Mouse (Mus musculus): ENCODE data around the gene Zfp800. TPM values are rescaled to one million over a fixed set of nuclear protein-coding genes. Genes with fewer than 3 reads are reported as not detected.

Zfp800 gene
- polyA plus RNA-seq, 1 experiment from 2014 or later, result 23.2 TPM

GRCm38 (mm10) chr6:28329002-28329596 is 68.7 kb downstream of the Zfp800 start:
- H3K36me3 ChIP-seq (ENCODE audit: control insufficient read depth, insufficient read depth, low read length), result no peaks in the 10 kb centered on the region
- no peaks in the 10 kb centered on the region for H3K27me3 ChIP-seq (replicated peaks; ENCODE audit: control insufficient read depth, insufficient read depth, low read length)
- H3K27ac ChIP-seq (ENCODE audit: low read length), result no peak overlapping the region
- no peak for ATAC-seq
- H3K4me1 ChIP-seq (ENCODE audit: control insufficient read depth, insufficient read depth, low read length), result no peaks in the 10 kb centered on the region
- WGBS, result 59% methylated on average over 10 of the region's 10 CpGs
- H3K4me2 ChIP-seq (ENCODE audit: low read depth, low read length), result no peak overlapping the region
- no peak overlapping the region for H3K9ac ChIP-seq (ENCODE audit: low read depth, low read length)
- H3K4me3 ChIP-seq (ENCODE audit: low read length), result no peak overlapping the region
- no peaks in the 10 kb centered on the region for H3K9me3 ChIP-seq (ENCODE audit: control insufficient read depth, low read length)

GRCm38 (mm10) chr6:28326720-28327119 is 71.1 kb downstream of the Zfp800 start:
- Histone ChIP-seq H3K27ac (ENCODE audit: low read length) (no peak overlapping the region), H3K9ac (ENCODE audit: low read depth, low read length) (no peak overlapping the region), H3K27me3 (replicated peaks; ENCODE audit: control insufficient read depth, insufficient read depth, low read length) (no peaks in the 10 kb centered on the region), H3K36me3 (ENCODE audit: control insufficient read depth, insufficient read depth, low read length) (no peaks in the 10 kb centered on the region), H3K4me1 (ENCODE audit: control insufficient read depth, insufficient read depth, low read length) (no peaks in the 10 kb centered on the region), H3K4me2 (ENCODE audit: low read depth, low read length) (no peak overlapping the region), H3K4me3 (ENCODE audit: low read length) (no peak overlapping the region), H3K9me3 (ENCODE audit: control insufficient read depth, low read length) (no peaks in the 10 kb centered on the region)
- no peak for ATAC-seq
- WGBS, result 83% methylated on average over 3 of the region's 3 CpGs

GRCm38 (mm10) chr6:28322399-28322798 is 75.4 kb downstream of the Zfp800 start:
- 89% methylated on average over 7 of the region's 7 CpGs for WGBS
- no peak overlapping the region for H3K27ac ChIP-seq (ENCODE audit: low read length)
- no peak overlapping the region for H3K9ac ChIP-seq (ENCODE audit: low read depth, low read length)
- no peaks in the 10 kb centered on the region for H3K9me3 ChIP-seq (ENCODE audit: control insufficient read depth, low read length)
- H3K36me3 ChIP-seq (ENCODE audit: control insufficient read depth, insufficient read depth, low read length), result no peaks in the 10 kb centered on the region
- H3K4me3 ChIP-seq (ENCODE audit: low read length), result no peak overlapping the region
- H3K4me2 ChIP-seq (ENCODE audit: low read depth, low read length), result no peak overlapping the region
- no peaks in the 10 kb centered on the region for H3K4me1 ChIP-seq (ENCODE audit: control insufficient read depth, insufficient read depth, low read length)
- ATAC-seq, result no peak
- no peaks in the 10 kb centered on the region for H3K27me3 ChIP-seq (replicated peaks; ENCODE audit: control insufficient read depth, insufficient read depth, low read length)

- no peaks in the 10 kb centered on the region for H3K4me1 ChIP-seq (ENCODE audit: control insufficient read depth, insufficient read depth, low read length)
- H3K4me3 ChIP-seq (ENCODE audit: low read length), result no peak overlapping the region
- H3K27me3 ChIP-seq (replicated peaks; ENCODE audit: control insufficient read depth, insufficient read depth, low read length), result no peaks in the 10 kb centered on the region
- H3K4me2 ChIP-seq (ENCODE audit: low read depth, low read length), result no peak overlapping the region
- H3K9ac ChIP-seq (ENCODE audit: low read depth, low read length), result no peak overlapping the region
- no peak overlapping the region for H3K27ac ChIP-seq (ENCODE audit: low read length)
- no peaks in the 10 kb centered on the region for H3K36me3 ChIP-seq (ENCODE audit: control insufficient read depth, insufficient read depth, low read length)
- 63% methylated on average over 13 of the region's 13 CpGs for WGBS
- no peaks in the 10 kb centered on the region for H3K9me3 ChIP-seq (ENCODE audit: control insufficient read depth, low read length)
- ATAC-seq, result no peak
Observed at GRCm38 (mm10) chr6:28319648-28320270, 78.0 kb downstream of the Zfp800 start.

GRCm38 (mm10) chr6:28318820-28319573 is 78.8 kb downstream of the Zfp800 start:
- 80% methylated on average over 13 of the region's 13 CpGs for WGBS
- Histone ChIP-seq H3K27ac (ENCODE audit: low read length) (no peak overlapping the region), H3K27me3 (replicated peaks; ENCODE audit: control insufficient read depth, insufficient read depth, low read length) (no peaks in the 10 kb centered on the region), H3K4me2 (ENCODE audit: low read depth, low read length) (no peak overlapping the region), H3K36me3 (ENCODE audit: control insufficient read depth, insufficient read depth, low read length) (no peaks in the 10 kb centered on the region), H3K9me3 (ENCODE audit: control insufficient read depth, low read length) (no peaks in the 10 kb centered on the region), H3K4me1 (ENCODE audit: control insufficient read depth, insufficient read depth, low read length) (no peaks in the 10 kb centered on the region), H3K9ac (ENCODE audit: low read depth, low read length) (no peak overlapping the region), H3K4me3 (ENCODE audit: low read length) (no peak overlapping the region)
- no peak for ATAC-seq

GRCm38 (mm10) chr6:28315208-28315607 is 82.6 kb downstream of the Zfp800 start:
- Histone ChIP-seq H3K4me1 (ENCODE audit: control insufficient read depth, insufficient read depth, low read length) (no peaks in the 10 kb centered on the region), H3K27ac (ENCODE audit: low read length) (no peak overlapping the region), H3K27me3 (replicated peaks; ENCODE audit: control insufficient read depth, insufficient read depth, low read length) (no peaks in the 10 kb centered on the region), H3K4me3 (ENCODE audit: low read length) (no peak overlapping the region), H3K4me2 (ENCODE audit: low read depth, low read length) (no peak overlapping the region), H3K36me3 (ENCODE audit: control insufficient read depth, insufficient read depth, low read length) (no peaks in the 10 kb centered on the region), H3K9ac (ENCODE audit: low read depth, low read length) (no peak overlapping the region), H3K9me3 (ENCODE audit: control insufficient read depth, low read length) (no peaks in the 10 kb centered on the region)
- no peak for ATAC-seq
- 87% methylated on average over 3 of the region's 3 CpGs for WGBS

GRCm38 (mm10) chr6:28312067-28312466 is 85.7 kb downstream of the Zfp800 start:
- WGBS, result 71% methylated on average over 2 of the region's 2 CpGs
- no peaks in the 10 kb centered on the region for H3K27me3 ChIP-seq (replicated peaks; ENCODE audit: control insufficient read depth, insufficient read depth, low read length)
- H3K4me2 ChIP-seq (ENCODE audit: low read depth, low read length), result no peak overlapping the region
- H3K9me3 ChIP-seq (ENCODE audit: control insufficient read depth, low read length), result no peaks in the 10 kb centered on the region
- no peak overlapping the region for H3K4me3 ChIP-seq (ENCODE audit: low read length)
- no peak overlapping the region for H3K27ac ChIP-seq (ENCODE audit: low read length)
- no peaks in the 10 kb centered on the region for H3K4me1 ChIP-seq (ENCODE audit: control insufficient read depth, insufficient read depth, low read length)
- no peak overlapping the region for H3K9ac ChIP-seq (ENCODE audit: low read depth, low read length)
- no peak for ATAC-seq
- H3K36me3 ChIP-seq (ENCODE audit: control insufficient read depth, insufficient read depth, low read length), result no peaks in the 10 kb centered on the region

- Histone ChIP-seq H3K4me2 (ENCODE audit: low read depth, low read length) (no peak overlapping the region), H3K27me3 (replicated peaks; ENCODE audit: control insufficient read depth, insufficient read depth, low read length) (no peaks in the 10 kb centered on the region), H3K27ac (ENCODE audit: low read length) (no peak overlapping the region), H3K9me3 (ENCODE audit: control insufficient read depth, low read length) (no peaks in the 10 kb centered on the region), H3K4me3 (ENCODE audit: low read length) (no peak overlapping the region), H3K4me1 (ENCODE audit: control insufficient read depth, insufficient read depth, low read length) (no peaks in the 10 kb centered on the region), H3K9ac (ENCODE audit: low read depth, low read length) (no peak overlapping the region), H3K36me3 (ENCODE audit: control insufficient read depth, insufficient read depth, low read length) (no peaks in the 10 kb centered on the region)
- ATAC-seq, result no peak
Observed at GRCm38 (mm10) chr6:28309692-28310091, 88.1 kb downstream of the Zfp800 start.

- Histone ChIP-seq H3K4me2 (ENCODE audit: low read depth, low read length) (no peak overlapping the region), H3K9ac (ENCODE audit: low read depth, low read length) (no peak overlapping the region), H3K27me3 (replicated peaks; ENCODE audit: control insufficient read depth, insufficient read depth, low read length) (no peaks in the 10 kb centered on the region), H3K4me1 (ENCODE audit: control insufficient read depth, insufficient read depth, low read length) (no peaks in the 10 kb centered on the region), H3K9me3 (ENCODE audit: control insufficient read depth, low read length) (no peaks in the 10 kb centered on the region), H3K27ac (ENCODE audit: low read length) (no peak overlapping the region), H3K36me3 (ENCODE audit: control insufficient read depth, insufficient read depth, low read length) (no peaks in the 10 kb centered on the region), H3K4me3 (ENCODE audit: low read length) (no peak overlapping the region)
- 81% methylated on average over 3 of the region's 3 CpGs for WGBS
- no peak for ATAC-seq
Observed at GRCm38 (mm10) chr6:28308929-28309328, 88.9 kb downstream of the Zfp800 start.
